Mouse (Mus musculus) B cell, adult 67 days (primary cell): Measurements from ENCODE around the gene Drd3. TPM values are rescaled to one million over a fixed set of nuclear protein-coding genes. Genes with fewer than 3 reads are reported as not detected.

ENCODE experiments used
- total RNA-seq, 2 experiments: library from RNA; stranded (reverse); gene quantifications; 4 replicates each; pipeline ENCODE4 v1.2.4; 2023

The Drd3 gene
- not detected for total RNA-seq

DNA sequence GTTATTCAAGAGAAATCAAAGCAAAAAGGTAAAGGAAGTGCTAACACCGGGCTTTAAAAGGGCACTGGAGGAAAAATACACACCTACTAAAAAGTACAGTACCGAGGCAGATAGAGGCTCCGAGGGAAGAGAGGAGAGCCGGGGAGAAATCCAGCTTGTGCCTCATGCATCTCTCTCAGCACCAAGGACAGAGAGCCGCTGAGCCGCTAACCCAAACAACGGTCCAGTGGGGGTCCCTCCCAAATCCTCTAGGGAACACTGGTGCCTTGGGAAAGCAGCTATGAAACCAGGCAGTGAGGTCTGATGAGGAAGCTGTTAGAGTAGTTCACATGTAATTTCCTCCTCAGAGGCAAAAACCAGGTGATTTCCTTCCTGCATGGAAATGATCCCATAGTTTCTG, at the start of gene Drd3:
Drd3 (plus strand) TSS at position 276 of the 400 bp plus-strand sequence.

Other genes with a start within 250 kb of the Drd3 start
- not detected for gene Tigit, start 89.9 kb upstream of the Drd3 start, total RNA-seq
- gene Ccdc191, start 135.8 kb downstream of the Drd3 start, total RNA-seq: 10 to 100 TPM in 1 of 2 experiments, 1 to 10 TPM in 1; 9.4 to 15.3 TPM
- 10 to 100 TPM; 47.8 to 55.5 TPM for gene Qtrt2, start 172.8 kb downstream of the Drd3 start, total RNA-seq
- gene Zdhhc23, start 225.8 kb downstream of the Drd3 start, total RNA-seq: 10 to 100 TPM; 11.5 to 12.2 TPM